17 mouse cellular contexts compared by ENCODE assay signal in genomic region chr1:156027849-156028248, GRCm38 (mm10). TPM values are rescaled to one million over a fixed set of nuclear protein-coding genes. Genes with fewer than 3 reads are reported as not detected.
DNase-seq lines count a peak whose midpoint lies in the region; ATAC-seq and TF ChIP-seq lines count a peak whose summit lies in the region.
"Had no signal": no experiment of that assay in that cellular context is flagged by ENCODE, and none has a peak within 500 bp of the region (broad histone marks: within the 10 kb centered on the region; RNA-seq: fewer than 3 reads in every experiment).

No protein-coding gene starts in this region.

- no peak for TF ChIP-seq CTCF in liver, adult 2 months (IDR thresholded peaks at IDR 0.05; ENCODE audit: low read depth, low read length)
- no peak for TF ChIP-seq CTCF in thymus, adult 2 months (IDR thresholded peaks at IDR 0.05; ENCODE audit: borderline replicate concordance, control insufficient read depth, extremely low read depth, insufficient read depth, low read length, poor library complexity)

- no peak for TF ChIP-seq POLR2A in liver, adult 2 months (IDR thresholded peaks at IDR 0.05; ENCODE audit: extremely low read depth, insufficient read depth, low read length)
- no peak for TF ChIP-seq POLR2A in thymus, adult 2 months (IDR thresholded peaks at IDR 0.05; ENCODE audit: control insufficient read depth, extremely low read depth, insufficient read depth, low read length, poor library complexity)

- no peaks in the 10 kb centered on the region for H3K4me1 ChIP-seq in liver, adult 2 months (ENCODE audit: control insufficient read depth, insufficient read depth, low read length)
- no peaks in the 10 kb centered on the region; the same call in 1 of the 2 replicates for H3K4me1 ChIP-seq in thymus, adult 2 months (replicated peaks; ENCODE audit: control insufficient read depth, insufficient read depth, low read length)
- H3K4me1 ChIP-seq: embryonic facial prominence, embryonic 10.5 days; heart, embryonic 12.5 days; hindbrain, embryonic 10.5 days had no signal

- peak; percentile 80 for ATAC-seq in activated CD4-positive, CD25-positive, alpha-beta regulatory T cell, adult 4 months
- ATAC-seq in megakaryocyte-erythroid progenitor cell, adult 5-6 weeks (replicated peaks; ENCODE audit: low FRiP score, low TSS enrichment, poor library complexity, severe bottlenecking): no peak
- ATAC-seq: forebrain, embryonic 14.5 days had no signal

- H3K4me3 ChIP-seq in liver, adult 2 months (ENCODE audit: insufficient read depth, low read depth, low read length): no peak overlapping the region
- no peak overlapping the region for H3K4me3 ChIP-seq in thymus, adult 2 months (ENCODE audit: control insufficient read depth, insufficient read depth, low read length)
- no peak overlapping the region for H3K4me3 ChIP-seq in macrophage (ENCODE audit: inconsistent target)
- H3K4me3 ChIP-seq: embryonic facial prominence, embryonic 10.5 days; heart, embryonic 12.5 days; hindbrain, embryonic 10.5 days had no signal

- H3K27me3 ChIP-seq in liver, adult 2 months (ENCODE audit: control insufficient read depth, insufficient read depth, low read length): no peaks in the 10 kb centered on the region
- no peaks in the 10 kb centered on the region for H3K27me3 ChIP-seq in thymus, adult 2 months (ENCODE audit: control insufficient read depth, insufficient read depth, low read length)
- H3K27me3 ChIP-seq: heart, embryonic 12.5 days had no signal

- H3K79me2 ChIP-seq in liver, adult 2 months (ENCODE audit: control insufficient read depth, insufficient read depth, low read length): peaks cover 9% of the 10 kb centered on the region; the same call in 1 of the 2 replicates
- peaks cover 96% of the 10 kb centered on the region for H3K79me2 ChIP-seq in macrophage (ENCODE audit: inconsistent target)

- no peak for DNase-seq in liver, adult 2 months (ENCODE audit: extremely low read depth, low read depth, low spot score)
- no peak for DNase-seq in liver
- DNase-seq in thymus, adult 2 months: no peak
- no peak for DNase-seq in thymus, postnatal 10 days (ENCODE audit: low spot score in 2 of 2)
- DNase-seq in layer of hippocampus, adult 9-10 months (ENCODE audit: low spot score): no peak
- DNase-seq: adrenal gland, postnatal 10 days; cerebellum, adult 18-20 months; cerebellum, adult 9-11 months; gastrocnemius, postnatal 14 days had no signal

- H3K27ac ChIP-seq in liver, adult 2 months (replicated peaks; ENCODE audit: insufficient read depth, low read depth, low read length): 0 out of 2 replicates have a peak overlapping the region, but pooled peaks have one; percentile 10
- peak overlapping the region; percentile 65 for H3K27ac ChIP-seq in thymus, adult 2 months (ENCODE audit: control insufficient read depth, insufficient read depth, low read length)
- H3K27ac ChIP-seq in macrophage: peak overlapping the region; percentile 68
- H3K27ac ChIP-seq: embryonic facial prominence, embryonic 10.5 days; hindbrain, embryonic 10.5 days; hindbrain, embryonic 14.5 days had no signal

- no peak overlapping the region for H3K9ac ChIP-seq in liver, adult 2 months (ENCODE audit: low read depth, low read length)
- H3K9ac ChIP-seq: heart, embryonic 12.5 days; hindbrain, embryonic 14.5 days had no signal

- H3K36me3 ChIP-seq in liver, adult 2 months (ENCODE audit: control insufficient read depth, insufficient read depth, low read length): peaks cover 58% of the 10 kb centered on the region
- H3K36me3 ChIP-seq in thymus, adult 2 months (ENCODE audit: control insufficient read depth, insufficient read depth, low read length): peaks cover 73% of the 10 kb centered on the region
- peaks cover 47% of the 10 kb centered on the region for H3K36me3 ChIP-seq in macrophage (ENCODE audit: inconsistent target)

- 84% methylated on average over 3 of the region's 3 CpGs for WGBS in liver, adult 2 months
- 60% methylated on average over 3 of the region's 3 CpGs for WGBS in thymus, adult 2 months
- WGBS in macrophage (ENCODE audit: missing documents): 76% methylated on average over 3 of the region's 3 CpGs

RNA-seq across cellular contexts. Expression of gene Tor1aip2, which starts 7.4 kb away (rescaled TPM):
- 110 and 118 TPM in 2 replicates for total RNA-seq in liver, adult 2 months (2014; rRNA removed)
- 82.6 and 90.2 TPM in 2 replicates for polyA plus RNA-seq in liver, adult 2 months (2012; rRNA removed)
- 105 and 107 TPM in 2 replicates for polyA plus RNA-seq in thymus, adult 2 months (2012; rRNA removed)
- polyA plus RNA-seq in activated CD4-positive, CD25-positive, alpha-beta regulatory T cell, adult 4 months (2017; shearing (Covaris generic)): 10 to 100 TPM; 42.7 to 47.7 TPM
- 100 to 1,000 TPM; 115 to 658 (median 315) TPM for total RNA-seq in macrophage (2018; cell fraction: chromatin; rRNA removed)
- 100 to 1,000 TPM; 128 to 271 (median 186) TPM for total RNA-seq in macrophage (2018; cell fraction: cytosol; rRNA removed)
- 100 to 1,000 TPM; 175 to 740 (median 411) TPM for total RNA-seq in macrophage (2018; cell fraction: nucleus; rRNA removed)
- polyA plus RNA-seq in macrophage (2018): 97.1 to 163 TPM (median 107 TPM) in 3 replicates
- 85.3 and 102 TPM in 2 replicates for total RNA-seq in megakaryocyte-erythroid progenitor cell, adult 5-6 weeks (2014; fragmentation: Nextera tagmentation)
- 69.9 and 77.6 TPM in 2 replicates for total RNA-seq in megakaryocyte-erythroid progenitor cell, adult 5-6 weeks (2017)

RNA-seq across cellular contexts. Expression of gene Tor1aip1, which starts 8.4 kb away (rescaled TPM):
- 26.4 and 32.6 TPM in 2 replicates for total RNA-seq in liver, adult 2 months (2014; rRNA removed)
- 19.9 and 25.7 TPM in 2 replicates for polyA plus RNA-seq in liver, adult 2 months (2012; rRNA removed)
- 28.9 and 29.0 TPM in 2 replicates for polyA plus RNA-seq in thymus, adult 2 months (2012; rRNA removed)
- 100 to 1,000 TPM; 102 to 103 TPM for polyA plus RNA-seq in activated CD4-positive, CD25-positive, alpha-beta regulatory T cell, adult 4 months (2017; shearing (Covaris generic))
- 100 to 1,000 TPM; 182 to 728 (median 386) TPM for total RNA-seq in macrophage (2018; cell fraction: chromatin; rRNA removed)
- 100 to 1,000 TPM; 150 to 301 (median 218) TPM for total RNA-seq in macrophage (2018; cell fraction: cytosol; rRNA removed)
- total RNA-seq in macrophage (2018; cell fraction: nucleus; rRNA removed): 100 to 1,000 TPM; 175 to 525 (median 344) TPM
- polyA plus RNA-seq in macrophage (2018): 138 to 155 TPM (median 152 TPM) in 3 replicates
- 45.5 and 53.1 TPM in 2 replicates for total RNA-seq in megakaryocyte-erythroid progenitor cell, adult 5-6 weeks (2014; fragmentation: Nextera tagmentation)
- 22.6 and 26.2 TPM in 2 replicates for total RNA-seq in megakaryocyte-erythroid progenitor cell, adult 5-6 weeks (2017)

RNA-seq across cellular contexts. Expression of gene Cep350, which starts 54.8 kb away (rescaled TPM):
- total RNA-seq in liver, adult 2 months (2014; rRNA removed): 11.7 and 15.2 TPM in 2 replicates
- polyA plus RNA-seq in liver, adult 2 months (2012; rRNA removed): 2.3 and 2.4 TPM in 2 replicates
- polyA plus RNA-seq in thymus, adult 2 months (2012; rRNA removed): 12.7 and 13.1 TPM in 2 replicates
- polyA plus RNA-seq in activated CD4-positive, CD25-positive, alpha-beta regulatory T cell, adult 4 months (2017; shearing (Covaris generic)): 1 to 10 TPM; 9.6 to 9.7 TPM
- 100 to 1,000 TPM; 226 to 493 (median 310) TPM for total RNA-seq in macrophage (2018; cell fraction: chromatin; rRNA removed)
- total RNA-seq in macrophage (2018; cell fraction: cytosol; rRNA removed): 10 to 100 TPM; 27.2 to 53.9 (median 40.1) TPM
- total RNA-seq in macrophage (2018; cell fraction: nucleus; rRNA removed): 100 to 1,000 TPM; 117 to 399 (median 170) TPM
- 15.1 to 24.6 TPM (median 18.4 TPM) in 3 replicates for polyA plus RNA-seq in macrophage (2018)
- total RNA-seq in megakaryocyte-erythroid progenitor cell, adult 5-6 weeks (2014; fragmentation: Nextera tagmentation): 41.6 and 41.9 TPM in 2 replicates
- 51.8 and 60.2 TPM in 2 replicates for total RNA-seq in megakaryocyte-erythroid progenitor cell, adult 5-6 weeks (2017)

Comparison
In these comparisons a context has a peak if more than half of its experiments do, and no peak if none do; other contexts are left out.
1. H3K27ac ChIP-seq: peak in every context shown above with its lines; median percentile 68 in macrophage; 65 in thymus, adult 2 months; 10 in liver, adult 2 months.